7 mouse cellular contexts compared by ENCODE assay signal in the genomic region with DNA sequence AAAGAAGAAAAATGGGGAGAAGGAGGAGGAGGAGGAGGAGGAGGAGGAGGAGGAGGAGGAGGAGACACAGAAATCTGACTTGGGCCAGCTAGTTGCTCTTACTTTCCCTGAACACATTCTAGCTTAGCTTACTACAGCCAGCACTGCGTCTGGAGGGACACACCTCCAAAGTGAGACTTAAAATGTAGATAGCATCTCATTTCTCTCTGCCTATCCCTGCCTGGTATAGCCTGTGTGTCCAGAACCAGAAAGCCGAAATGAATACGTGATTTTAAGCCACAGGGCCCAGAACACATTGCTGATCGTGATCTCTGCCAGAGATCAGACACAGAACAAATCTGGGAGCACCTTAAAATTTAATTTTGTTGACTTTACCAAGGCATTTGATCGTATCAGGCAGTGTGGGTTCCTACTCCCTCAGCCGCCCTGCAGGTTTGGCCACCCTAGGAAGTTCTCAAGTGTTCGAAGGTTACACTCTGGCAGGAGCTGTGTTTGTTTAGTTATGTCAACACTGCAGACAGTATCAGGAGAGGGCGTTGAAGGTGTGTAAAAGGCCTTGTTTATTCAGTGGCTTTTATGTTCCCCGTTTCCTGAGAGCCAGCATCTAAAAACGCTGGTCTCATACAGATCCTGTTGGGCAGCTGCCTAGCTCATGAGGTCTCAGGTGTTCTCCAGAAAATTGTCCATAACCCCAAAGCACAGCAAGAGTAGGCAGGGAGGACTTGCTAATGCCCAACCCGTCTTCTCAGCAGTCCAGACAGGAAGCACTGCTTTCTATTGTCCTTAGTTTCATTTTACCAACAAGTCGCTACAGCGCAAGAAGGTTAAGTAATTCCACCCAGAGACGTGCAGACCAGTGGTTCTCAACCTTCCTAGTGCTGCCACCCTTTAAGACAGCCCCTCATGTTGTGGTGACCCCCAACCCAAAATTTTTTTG. TPM values are rescaled to one million over a fixed set of nuclear protein-coding genes. Genes with fewer than 3 reads are reported as not detected.
DNase-seq lines count a peak whose midpoint lies in the region; ATAC-seq and TF ChIP-seq lines count a peak whose summit lies in the region.

No protein-coding gene starts in this region.

- no peaks in the 10 kb centered on the region for H3K36me3 ChIP-seq in liver, embryonic 13.5 days

- ATAC-seq in liver, embryonic 13.5 days (ENCODE audit: low read depth): peak; percentile 86
- ATAC-seq in megakaryocyte-erythroid progenitor cell, adult 5-6 weeks (replicated peaks; ENCODE audit: low FRiP score, low TSS enrichment, poor library complexity, severe bottlenecking): peak; percentile 52

- TF ChIP-seq CTCF in layer of hippocampus, adult 2 months (conservative IDR thresholded peaks at IDR 0.05): no peak

- no peaks in the 10 kb centered on the region for H3K9me3 ChIP-seq in liver, embryonic 13.5 days (replicated peaks)

- peak; percentile 98 for DNase-seq in gonadal fat pad, adult 2 months (ENCODE audit: low read depth)
- no peak for DNase-seq in liver, embryonic 13.5 days
- DNase-seq in layer of hippocampus, adult 2 months (ENCODE audit: low spot score in 2 of 2): no peak
- DNase-seq in left cerebral cortex, postnatal 4 days: no peak
- DNase-seq in neural tube, embryonic 10.5 days (ENCODE audit: extremely low spot score, low spot score): no peak

- 43% methylated on average over 14 of the region's 14 CpGs for WGBS in liver, embryonic 13.5 days (ENCODE audit: insufficient replicate concordance)

- H3K4me3 ChIP-seq in brown adipose tissue, adult 24 weeks (ENCODE audit: insufficient read depth, low read depth, low read length): 0 out of 2 replicates have a peak overlapping the region, but pooled peaks have one; percentile 5
- H3K4me3 ChIP-seq in liver, embryonic 13.5 days (replicated peaks): no peak overlapping the region; the same call in 1 of the 2 replicates
- no peak overlapping the region for H3K4me3 ChIP-seq in layer of hippocampus, adult 2 months

- intact Hi-C loops in left cerebral cortex, postnatal 4 days (cut with DNase I): no loop called here

- no peak overlapping the region for H3K27ac ChIP-seq in brown adipose tissue, adult 24 weeks (replicated peaks; ENCODE audit: low read depth, low read length)
- H3K27ac ChIP-seq in liver, embryonic 13.5 days: peak overlapping the region; percentile 9
- no peak overlapping the region for H3K27ac ChIP-seq in layer of hippocampus, adult 2 months

- H3K9ac ChIP-seq in liver, embryonic 13.5 days: no peak overlapping the region

- H3K4me1 ChIP-seq in brown adipose tissue, adult 24 weeks (ENCODE audit: control insufficient read depth, insufficient read depth, insufficient read length, low read length): no peaks in the 10 kb centered on the region
- H3K4me1 ChIP-seq in liver, embryonic 13.5 days (replicated peaks): no peaks in the 10 kb centered on the region

- H3K4me2 ChIP-seq in liver, embryonic 13.5 days: peak overlapping the region; percentile 15

- H3K27me3 ChIP-seq in liver, embryonic 13.5 days: no peaks in the 10 kb centered on the region

RNA-seq across cellular contexts. Expression of gene Kdelc2, which starts 27.3 kb away (rescaled TPM):
- polyA plus RNA-seq in brown adipose tissue, adult 24 weeks (2012; ENCODE audit: insufficient read depth, insufficient read length, missing spikeins): 6.1 and 6.8 TPM in 2 replicates
- 5.8 and 8.4 TPM in 2 replicates for polyA plus RNA-seq in gonadal fat pad, adult 2 months (2012; rRNA removed)
- polyA plus RNA-seq in liver, embryonic 13.5 days (2015; fragmentation: Nextera tagmentation; extraction: Ambion mirVana): 5.3 and 6.6 TPM in 2 replicates
- total RNA-seq in megakaryocyte-erythroid progenitor cell, adult 5-6 weeks (2014; fragmentation: Nextera tagmentation): 1.6 and 1.7 TPM in 2 replicates
- 0.94 and 4.5 TPM in 2 replicates for total RNA-seq in megakaryocyte-erythroid progenitor cell, adult 5-6 weeks (2017)
- 1 to 10 TPM; 5.5 to 6.1 TPM for total RNA-seq in layer of hippocampus, adult 2 months (2021)
- total RNA-seq in left cerebral cortex, postnatal 4 days (2021): 1 to 10 TPM; 5.7 to 6.6 TPM

RNA-seq across cellular contexts. Expression of gene 4930550C14Rik, which starts 45.6 kb away (rescaled TPM):
- polyA plus RNA-seq in brown adipose tissue, adult 24 weeks (2012; ENCODE audit: insufficient read depth, insufficient read length, missing spikeins): 1.1 TPM in 1 of 2 replicates, not detected in the other
- polyA plus RNA-seq in gonadal fat pad, adult 2 months (2012; rRNA removed): 0.18 and 0.28 TPM in 2 replicates
- 0.90 and 1.2 TPM in 2 replicates for polyA plus RNA-seq in liver, embryonic 13.5 days (2015; fragmentation: Nextera tagmentation; extraction: Ambion mirVana)
- total RNA-seq in megakaryocyte-erythroid progenitor cell, adult 5-6 weeks (2014; fragmentation: Nextera tagmentation): not detected in 2 replicates
- 0.38 and 0.84 TPM in 2 replicates for total RNA-seq in megakaryocyte-erythroid progenitor cell, adult 5-6 weeks (2017)
- not detected for total RNA-seq in layer of hippocampus, adult 2 months (2021)
- total RNA-seq in left cerebral cortex, postnatal 4 days (2021): not detected

RNA-seq across cellular contexts. Expression of gene Exph5, which starts 55.0 kb away (rescaled TPM):
- polyA plus RNA-seq in brown adipose tissue, adult 24 weeks (2012; ENCODE audit: insufficient read depth, insufficient read length, missing spikeins): not detected in 2 replicates
- polyA plus RNA-seq in gonadal fat pad, adult 2 months (2012; rRNA removed): 0.92 and 1.7 TPM in 2 replicates
- 0.16 and 0.24 TPM in 2 replicates for polyA plus RNA-seq in liver, embryonic 13.5 days (2015; fragmentation: Nextera tagmentation; extraction: Ambion mirVana)
- total RNA-seq in megakaryocyte-erythroid progenitor cell, adult 5-6 weeks (2014; fragmentation: Nextera tagmentation): not detected in 2 replicates
- total RNA-seq in megakaryocyte-erythroid progenitor cell, adult 5-6 weeks (2017): not detected in 2 replicates
- total RNA-seq in layer of hippocampus, adult 2 months (2021): 1 to 10 TPM; 3.7 to 4.0 TPM
- under 1 TPM; 0.78 to 0.89 TPM for total RNA-seq in left cerebral cortex, postnatal 4 days (2021)
